Mouse (Mus musculus) left cerebral cortex, postnatal 10 days (tissue): ENCODE measurements around the gene Arhgap32. TPM values are rescaled to one million over a fixed set of nuclear protein-coding genes. Genes with fewer than 3 reads are reported as not detected.

Experiments used
- DNase-seq, 2 experiments: peaks; one replicate each; pipeline ENCODE4 v3.0.0; 2021 to 2022; ENCODE audit warnings: low spot score in 2 of 2, mixed read lengths in 1 of 2; ENCODE audit errors: extremely low spot score in 1 of 2
- intact Hi-C: fragments of 180-260 bp; cut with DNase I; formaldehyde crosslinking; loops from one replicate; pipeline ENCODE4 v1.15.1; 2025
- total RNA-seq, 2 experiments: library from RNA; stranded (reverse); gene quantifications; 2 replicates each; pipeline ENCODE4 v1.2.3; 2021

Gene Arhgap32
- total RNA-seq, 2 experiments from 2014 or later: 277 to 288 TPM

GRCm38 (mm10) chr9:32168546-32169137 is 52.7 kb downstream of the Arhgap32 start:
- DNase-seq: no peak
- intact Hi-C loops: no loop called here

GRCm38 (mm10) chr9:32170713-32171112 is 54.8 kb downstream of the Arhgap32 start:
- no peak for DNase-seq
- intact Hi-C loops: no loop called here

GRCm38 (mm10) chr9:32176612-32177011 is 60.7 kb downstream of the Arhgap32 start:
- no peak for DNase-seq
- intact Hi-C loops: no loop called here

GRCm38 (mm10) chr9:32181170-32181569 is 65.2 kb downstream of the Arhgap32 start:
- DNase-seq: no peak
- intact Hi-C loops: no loop called here

GRCm38 (mm10) chr9:32186489-32186888 is 70.6 kb downstream of the Arhgap32 start:
- peak in 1 of 2 experiments; percentile 34 for DNase-seq
- intact Hi-C loops: no loop called here

GRCm38 (mm10) chr9:32192295-32193073 is 76.5 kb downstream of the Arhgap32 start:
- intact Hi-C loops: no loop called here

GRCm38 (mm10) chr9:32204450-32204990 is 88.6 kb downstream of the Arhgap32 start:
- DNase-seq: no peak
- intact Hi-C loops: no loop called here

More at GRCm38 (mm10) chr9:32192295-32193073, 76.5 kb downstream of the Arhgap32 start:
- no peak for DNase-seq

GRCm38 (mm10) chr9:32207133-32207532 is 91.2 kb downstream of the Arhgap32 start:
- DNase-seq: no peak
- intact Hi-C loops: no loop called here

- intact Hi-C loops: no loop called here
- no peak for DNase-seq
Observed at GRCm38 (mm10) chr9:32208071-32208470, 92.1 kb downstream of the Arhgap32 start.

- intact Hi-C loops: no loop called here
- no peak for DNase-seq
Observed at GRCm38 (mm10) chr9:32216820-32217567, 101.1 kb downstream of the Arhgap32 start.

GRCm38 (mm10) chr9:32219400-32219799 is 103.5 kb downstream of the Arhgap32 start:
- DNase-seq: no peak
- intact Hi-C loops: no loop called here

- intact Hi-C loops: no loop called here
- no peak for DNase-seq
Observed at GRCm38 (mm10) chr9:32222184-32222583, 106.2 kb downstream of the Arhgap32 start.

GRCm38 (mm10) chr9:32223739-32224529 is 108.0 kb downstream of the Arhgap32 start:
- peak in 1 of 2 experiments; percentile 42 for DNase-seq
- intact Hi-C loops: no loop called here

GRCm38 (mm10) chr9:32224937-32225336 is 109.0 kb downstream of the Arhgap32 start:
- no peak for DNase-seq
- intact Hi-C loops: no loop called here

- DNase-seq: no peak
- intact Hi-C loops: no loop called here
Observed at GRCm38 (mm10) chr9:32225584-32225983, 109.6 kb downstream of the Arhgap32 start.

GRCm38 (mm10) chr9:32227034-32227433 is 111.1 kb downstream of the Arhgap32 start:
- intact Hi-C loops: no loop called here
- no peak for DNase-seq

- intact Hi-C loops: no loop called here
- no peak for DNase-seq
Observed at GRCm38 (mm10) chr9:32233593-32233992, 117.7 kb downstream of the Arhgap32 start.

GRCm38 (mm10) chr9:32234767-32235489 is 119.0 kb downstream of the Arhgap32 start:
- intact Hi-C loops: no loop called here
- DNase-seq: no peak
